Mouse (Mus musculus): ENCODE data around the gene Sdr39u1.

Gene Sdr39u1

DNA sequence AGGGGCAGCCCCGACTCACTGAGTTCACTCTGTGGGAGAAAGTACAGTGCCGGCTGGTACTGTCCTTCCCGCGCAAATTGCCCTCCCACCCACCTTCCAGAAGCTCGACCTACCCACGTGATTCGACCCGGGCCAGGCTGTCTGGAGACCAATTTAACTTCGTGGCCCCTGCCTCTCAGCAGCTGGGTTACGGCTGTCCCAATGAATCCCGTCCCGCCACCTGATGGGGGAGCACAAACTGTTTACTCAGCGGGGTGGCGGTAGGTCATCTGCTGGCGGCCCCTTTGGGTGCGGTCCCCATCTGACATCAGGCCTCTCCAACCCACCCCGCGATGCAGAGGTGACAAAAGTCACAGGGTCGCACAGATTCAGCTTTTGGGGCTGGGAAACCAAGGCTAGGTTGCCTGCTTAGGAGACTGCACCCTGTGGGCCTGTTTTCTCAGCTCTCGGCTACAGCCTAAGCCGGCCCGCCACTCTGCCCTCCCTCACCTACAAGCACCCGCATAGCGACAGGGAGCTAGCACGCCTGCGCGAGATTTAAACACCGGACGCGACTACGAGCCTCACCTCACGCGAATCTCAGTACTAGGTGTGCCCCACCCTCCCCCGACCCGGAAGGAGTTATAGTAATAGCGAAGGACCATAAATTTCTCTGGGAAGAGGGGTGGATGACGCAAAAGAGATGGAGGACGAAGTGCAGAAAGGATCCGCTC is at the start of gene Sdr39u1:
Gene Sdr39u1, minus strand, starts transcription at position 593 of the 713 bp plus-strand sequence.
- DNase-seq (ENCODE audit: low read depth, low spot score) = peak; percentile 92

DNA sequence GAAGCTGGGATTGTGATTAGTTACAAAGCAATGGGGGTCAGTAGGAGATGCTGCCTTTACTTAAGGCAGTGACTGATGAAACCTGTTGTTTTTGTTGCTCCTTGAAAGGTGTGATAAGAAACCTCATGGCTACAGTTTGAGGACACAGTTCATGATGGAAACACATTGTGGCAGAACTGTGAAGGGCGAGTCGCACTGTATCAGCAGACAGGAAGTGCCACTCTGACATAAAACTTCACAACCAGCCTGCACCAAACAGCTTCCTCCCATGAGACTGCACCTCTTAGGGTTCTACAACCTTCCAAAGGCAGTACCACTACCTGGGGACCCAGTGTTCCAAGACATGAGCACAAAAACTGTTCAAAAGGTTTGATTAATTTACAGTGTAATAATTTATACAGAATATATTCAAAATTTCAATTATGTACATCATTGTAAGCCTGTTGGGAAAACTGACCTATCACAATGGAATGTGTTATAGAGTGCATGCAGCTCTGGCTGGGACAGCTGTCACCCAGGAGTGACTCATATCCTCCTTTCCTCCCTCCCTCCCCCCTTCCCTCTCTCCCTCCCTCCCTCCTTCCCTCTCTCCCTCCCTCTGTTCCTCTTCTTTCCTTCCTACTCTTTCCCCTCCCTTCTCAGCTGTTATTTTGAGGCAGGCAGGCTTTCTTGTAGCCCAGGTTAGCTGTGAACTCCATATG is 46.3 kb upstream of the Sdr39u1 start:
- no peak for DNase-seq (ENCODE audit: low read depth, low spot score)

DNA sequence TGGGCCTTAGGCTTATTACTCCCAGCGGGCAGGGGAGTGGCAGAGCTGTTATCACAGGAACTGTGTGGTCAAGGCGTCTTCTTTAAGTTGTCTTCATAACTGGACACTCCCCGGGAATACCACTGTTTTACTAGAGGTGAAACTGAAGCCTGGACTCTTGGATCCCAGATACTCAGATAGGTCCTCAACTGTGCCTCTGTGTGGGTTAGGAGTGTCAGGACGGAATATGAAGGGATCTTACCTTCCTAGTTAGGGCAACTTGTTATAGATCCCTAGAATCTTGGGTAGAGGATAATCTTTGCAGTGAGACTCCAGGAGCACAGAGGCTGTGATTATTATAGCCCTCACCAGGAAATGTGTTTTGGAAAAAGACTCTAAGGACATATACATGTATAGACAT is 44.5 kb upstream of the Sdr39u1 start, which contains the start of gene Cma1:
Gene Cma1, minus strand, starts transcription at position 101 of the 400 bp plus-strand sequence.
- DNase-seq (ENCODE audit: low read depth, low spot score) = no peak

DNA sequence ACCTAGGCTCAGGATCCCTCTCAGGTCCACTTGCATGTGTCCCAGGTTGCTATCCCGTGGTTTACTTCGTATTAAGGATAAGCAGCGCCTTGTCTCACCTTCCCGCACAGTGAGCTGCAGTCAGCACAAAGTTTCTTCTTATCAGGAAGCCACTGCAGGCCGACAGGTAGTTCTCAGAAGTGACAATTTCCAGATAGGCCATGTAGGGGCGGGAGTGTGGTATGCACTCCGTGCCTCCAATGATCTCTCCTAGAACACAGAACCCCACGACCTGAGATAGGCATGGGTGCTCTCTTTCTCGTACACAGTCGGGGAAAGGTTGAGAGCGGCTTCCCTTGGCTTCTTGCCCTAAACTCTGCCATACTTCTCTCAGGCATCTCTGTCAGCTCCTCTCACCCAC is 43.5 kb upstream of the Sdr39u1 start:
- no peak for DNase-seq (ENCODE audit: low read depth, low spot score)

DNA sequence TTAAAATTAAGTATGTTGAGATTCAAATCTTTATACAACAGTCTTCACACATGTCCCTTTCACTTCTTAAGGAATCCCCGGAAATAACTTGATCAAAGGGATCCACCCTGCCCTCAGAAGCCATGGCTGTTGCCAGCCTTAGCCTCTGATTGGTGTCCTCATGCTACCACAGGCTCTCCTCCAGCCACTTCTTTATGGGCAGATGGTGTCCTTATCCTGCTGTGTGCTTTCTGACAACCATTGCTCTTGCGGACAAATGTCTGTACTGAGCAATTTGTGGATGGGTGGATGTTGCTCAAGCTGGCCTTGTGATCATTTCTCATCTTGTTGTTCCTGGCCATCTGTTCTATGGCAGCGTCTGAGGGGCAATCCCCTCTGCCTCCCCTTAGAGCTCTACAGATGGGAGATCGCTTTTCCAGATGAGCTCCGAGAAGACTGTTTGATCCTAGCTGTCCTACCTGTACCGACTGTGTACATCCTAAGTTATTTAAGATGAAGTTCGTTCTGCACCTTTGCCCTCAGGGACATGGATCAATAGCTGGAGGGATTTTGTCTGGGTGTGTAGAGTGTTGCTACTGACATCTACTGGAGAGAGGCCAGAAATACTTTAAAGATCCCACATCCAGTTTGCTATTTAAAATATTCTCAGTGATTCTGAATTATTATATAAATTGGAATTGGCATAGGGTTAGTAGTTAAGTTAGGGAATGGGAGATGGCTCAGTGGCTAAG is 40.1 kb upstream of the Sdr39u1 start:
- DNase-seq (ENCODE audit: low read depth, low spot score) = no peak

DNA sequence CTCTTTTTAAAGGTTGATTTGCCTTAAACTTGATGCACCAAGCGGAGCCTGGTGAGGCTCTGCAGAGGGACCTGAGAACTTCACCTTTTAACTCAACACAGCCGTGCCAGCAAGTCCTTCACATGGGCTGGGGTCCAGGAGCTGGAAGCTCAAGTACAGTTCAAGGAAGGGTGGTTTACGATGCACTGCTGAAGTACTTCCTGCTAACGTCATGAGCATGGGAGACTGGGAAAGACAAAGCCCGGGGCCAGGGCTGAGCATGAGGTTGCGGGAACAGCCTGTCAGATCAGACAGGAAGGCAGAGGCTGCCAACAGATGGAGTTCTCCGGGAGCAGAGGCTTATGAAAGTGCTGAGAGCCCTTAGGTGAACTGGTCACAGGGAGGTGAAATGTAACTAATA is 33.5 kb upstream of the Sdr39u1 start:
- DNase-seq (ENCODE audit: low read depth, low spot score) = no peak

DNA sequence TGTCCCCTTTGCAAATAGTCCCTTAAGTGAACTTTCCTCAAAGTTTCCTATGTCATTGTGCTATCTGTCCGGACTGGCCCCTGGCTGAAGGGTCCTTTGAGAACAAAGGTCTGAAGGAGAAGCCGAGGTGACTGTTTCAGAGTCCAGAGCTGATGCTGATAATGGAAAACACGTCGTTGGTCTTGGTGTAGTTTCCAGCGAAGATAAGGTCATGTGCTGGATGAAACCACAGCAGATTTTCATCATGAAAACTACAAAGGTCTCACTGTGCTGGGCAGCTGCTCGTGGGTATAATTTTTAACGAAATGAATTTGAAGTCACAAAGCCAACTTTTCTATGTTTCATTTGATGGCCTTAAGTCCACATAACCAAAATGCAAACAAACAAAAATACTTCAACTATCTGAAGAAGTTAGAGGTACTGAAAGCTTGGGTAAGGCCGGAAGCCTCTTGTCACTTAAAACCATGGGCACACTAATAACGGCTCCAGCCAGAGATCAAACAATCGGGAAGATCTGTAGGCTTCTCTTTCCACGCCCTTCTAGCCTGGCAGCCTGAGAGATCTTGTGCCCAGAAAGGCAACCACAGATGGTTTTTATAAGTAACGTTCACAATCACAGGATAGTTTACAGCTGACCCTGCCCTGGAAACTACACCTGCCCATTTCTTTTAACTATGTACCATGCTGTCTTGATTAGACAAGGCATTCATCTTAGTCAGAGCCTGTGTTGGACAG is 29.3 kb upstream of the Sdr39u1 start:
- no peak for DNase-seq (ENCODE audit: low read depth, low spot score)

DNA sequence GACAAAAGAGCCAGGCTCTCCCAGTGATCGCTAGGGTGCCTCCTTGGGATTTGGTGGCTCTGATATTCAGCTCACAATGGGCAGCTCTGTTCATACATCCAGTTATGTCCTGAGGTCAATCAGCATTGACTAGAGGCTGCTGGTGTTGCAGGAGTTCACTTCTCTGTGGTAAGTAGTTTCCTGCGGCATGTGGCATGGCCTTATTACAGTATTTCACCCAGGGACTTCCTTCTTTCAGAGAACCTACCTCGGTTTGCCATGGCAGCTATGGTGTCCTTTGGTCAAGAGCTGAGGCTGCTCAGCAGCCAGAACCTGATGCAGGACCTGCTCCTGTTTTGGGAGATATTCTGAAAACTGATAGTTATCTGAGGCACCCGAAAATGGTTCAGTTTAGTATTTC is 26.8 kb upstream of the Sdr39u1 start:
- no peak for DNase-seq (ENCODE audit: low read depth, low spot score)

DNA sequence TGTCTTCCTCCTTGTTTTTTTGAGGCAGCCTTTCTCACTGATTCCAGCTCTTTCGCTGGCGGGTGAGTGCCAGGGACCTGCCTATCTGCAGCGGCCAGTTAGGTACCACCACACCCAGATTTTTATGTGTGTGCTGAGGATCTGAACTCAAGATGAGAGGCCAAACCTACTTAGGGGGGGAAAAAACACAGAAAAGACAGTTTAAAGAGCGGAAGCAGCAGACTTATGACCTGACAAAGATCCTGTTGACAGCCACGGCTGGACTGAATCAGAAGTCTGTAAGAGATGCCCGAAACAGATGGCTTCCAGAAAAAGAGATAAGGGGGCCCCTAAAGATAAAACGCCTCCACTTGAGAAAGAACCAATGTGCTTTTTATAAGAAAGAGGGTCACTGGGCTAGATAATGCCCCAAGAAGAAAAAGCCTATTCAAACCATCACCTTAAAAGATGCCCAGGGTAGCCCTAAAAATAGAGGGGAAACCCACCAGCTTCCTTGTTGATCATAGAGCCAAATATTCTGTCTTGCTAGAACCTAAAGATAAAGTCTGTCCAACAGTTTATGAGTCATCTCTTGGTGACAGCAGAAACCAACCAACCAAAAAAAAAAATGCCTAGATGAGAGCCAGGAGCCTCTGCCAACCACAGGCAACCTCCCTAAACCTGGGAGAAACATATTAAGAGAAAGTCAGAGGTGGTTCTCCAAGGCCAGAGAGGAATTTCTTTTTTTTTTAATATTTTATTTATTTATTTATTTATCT is 22.6 kb upstream of the Sdr39u1 start:
- DNase-seq (ENCODE audit: low read depth, low spot score) = no peak

DNA sequence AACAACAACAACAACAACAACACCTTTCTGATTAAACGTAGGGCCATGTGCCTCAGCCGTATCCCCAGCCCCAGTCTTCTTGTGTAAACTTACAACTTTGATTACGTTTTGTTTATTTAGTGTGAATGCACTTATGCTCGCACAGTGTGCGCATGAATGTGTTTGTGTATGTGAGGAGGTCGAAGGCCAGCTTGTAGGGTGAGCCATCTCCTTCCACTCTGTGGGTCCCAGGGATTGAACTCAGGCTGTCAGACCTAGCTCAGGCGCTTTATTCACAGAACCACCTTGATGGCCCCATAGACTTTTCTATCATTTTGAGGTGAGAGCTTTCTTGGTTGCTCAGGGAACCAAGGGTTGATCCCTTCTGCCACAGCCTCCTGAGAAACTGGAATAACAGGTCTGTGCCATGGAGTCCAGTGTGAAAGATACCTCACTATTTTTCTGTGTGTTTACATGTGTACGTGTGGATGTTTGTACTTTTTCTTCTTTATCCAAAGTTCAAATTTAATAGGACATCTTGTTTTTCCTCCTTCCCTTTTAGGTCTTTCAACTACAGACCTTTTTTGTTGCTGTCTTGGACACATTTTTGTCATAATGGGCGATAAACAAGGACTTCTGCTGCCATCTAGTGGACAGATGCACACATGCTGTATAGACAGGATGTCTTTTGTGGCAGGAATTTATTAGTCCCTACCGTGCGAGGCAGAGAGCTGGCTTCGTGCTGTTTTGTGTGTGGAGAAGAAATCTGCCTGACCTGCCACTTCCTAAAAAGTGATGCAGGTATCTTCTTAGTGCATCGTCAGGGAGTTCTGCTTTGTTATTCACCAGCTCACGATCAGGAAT is 18.4 kb upstream of the Sdr39u1 start:
- DNase-seq (ENCODE audit: low read depth, low spot score) = peak; percentile 85

DNA sequence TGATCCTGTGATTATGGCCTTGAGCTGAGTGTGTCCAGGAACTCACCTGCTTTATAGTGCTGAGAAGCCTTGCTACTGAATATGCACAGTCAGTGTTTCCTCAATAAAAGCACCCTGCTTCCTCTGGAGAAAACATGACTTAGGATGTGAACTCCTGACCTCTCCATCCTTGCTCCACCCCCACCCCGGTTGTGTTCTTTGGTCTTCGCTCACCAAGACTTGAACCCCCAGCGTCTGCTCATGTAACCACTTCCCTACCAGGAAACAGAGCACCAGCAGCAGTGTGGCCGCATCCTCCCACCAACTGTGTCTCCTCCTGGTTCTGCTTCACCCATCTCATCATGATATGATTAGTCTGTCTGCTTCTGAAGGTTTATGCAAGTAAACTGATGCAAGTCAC is 13.3 kb upstream of the Sdr39u1 start:
- peak; percentile 49 for DNase-seq (ENCODE audit: low read depth, low spot score)

DNA sequence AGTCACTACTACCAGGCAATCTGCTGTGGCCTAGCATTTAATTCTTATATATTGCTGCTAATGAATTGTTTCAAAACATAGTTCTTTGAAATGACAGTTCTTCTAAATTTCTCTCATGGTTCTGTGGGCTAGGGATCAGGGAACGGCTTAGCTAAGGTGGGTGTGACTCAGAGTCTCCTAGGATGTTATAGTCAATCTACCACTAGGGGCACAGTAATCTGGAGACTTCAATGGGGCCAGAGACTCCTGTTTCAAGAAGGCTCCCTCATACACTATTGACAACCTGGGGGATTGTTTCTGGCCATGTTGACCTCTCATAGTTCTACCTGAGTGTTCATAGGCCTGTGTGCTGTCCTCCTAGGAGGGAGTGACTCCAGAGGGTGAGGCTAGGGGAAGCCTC is 5.4 kb upstream of the Sdr39u1 start:
- DNase-seq (ENCODE audit: low read depth, low spot score) = peak; percentile 43

DNA sequence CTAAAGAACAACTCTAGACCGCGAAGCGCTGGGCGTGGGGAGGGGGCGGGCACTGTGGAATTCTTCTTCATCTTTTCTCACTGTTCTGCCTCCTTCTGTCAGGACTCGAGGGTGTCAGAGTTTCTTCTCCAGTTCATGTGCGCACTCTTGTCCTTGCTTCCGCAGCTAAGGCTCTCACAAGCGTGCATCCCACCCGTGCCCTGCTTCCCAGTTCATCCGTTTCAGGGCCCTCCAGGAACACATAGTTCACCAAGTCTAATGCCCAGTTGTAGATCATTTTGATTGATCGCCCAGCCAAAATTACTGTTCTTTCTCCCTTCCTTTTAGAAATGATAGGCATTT is 292 bp upstream of the Sdr39u1 start:
- no peak for DNase-seq (ENCODE audit: low read depth, low spot score)

DNA sequence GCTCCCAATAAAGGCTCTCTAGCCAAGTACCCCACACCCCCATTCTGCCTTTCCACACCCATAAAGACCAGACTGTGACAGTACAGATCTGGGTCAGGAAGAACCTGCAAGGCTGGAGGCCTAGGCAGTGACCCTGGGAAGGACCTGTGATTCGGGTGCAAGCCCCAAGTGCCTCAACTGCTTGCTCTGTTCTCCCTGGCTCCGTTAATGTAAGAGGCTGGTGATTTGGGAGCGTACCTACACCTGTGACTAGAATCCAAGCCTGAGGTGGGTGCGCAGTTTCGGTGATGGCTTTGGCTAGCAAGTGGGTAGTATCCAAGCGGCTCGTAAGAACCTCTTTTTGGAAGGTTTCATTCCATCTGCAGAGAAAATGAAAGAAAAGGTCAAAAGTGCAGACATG is 1.1 kb downstream of the Sdr39u1 start:
- DNase-seq (ENCODE audit: low read depth, low spot score) = no peak

DNA sequence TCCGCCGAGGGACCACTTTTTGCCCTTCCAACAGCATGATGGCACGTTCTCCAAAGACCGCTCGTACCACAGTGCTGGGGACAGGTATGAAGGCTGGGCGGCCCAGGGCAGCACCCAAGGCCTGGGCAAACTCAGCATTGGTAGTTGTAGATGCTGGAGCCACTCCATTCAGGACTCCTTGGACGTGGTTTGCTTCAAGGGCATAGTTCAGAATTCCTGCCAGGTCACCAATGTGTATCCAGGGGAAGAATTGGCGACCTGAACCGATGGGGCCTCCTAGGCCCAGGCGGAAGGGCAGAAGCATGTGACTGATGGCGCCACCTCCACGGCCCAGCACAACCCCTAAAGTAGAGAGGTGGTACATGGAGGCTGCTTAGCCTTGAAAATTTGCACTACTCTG is 2.4 kb downstream of the Sdr39u1 start:
- no peak for DNase-seq (ENCODE audit: low read depth, low spot score)

DNA sequence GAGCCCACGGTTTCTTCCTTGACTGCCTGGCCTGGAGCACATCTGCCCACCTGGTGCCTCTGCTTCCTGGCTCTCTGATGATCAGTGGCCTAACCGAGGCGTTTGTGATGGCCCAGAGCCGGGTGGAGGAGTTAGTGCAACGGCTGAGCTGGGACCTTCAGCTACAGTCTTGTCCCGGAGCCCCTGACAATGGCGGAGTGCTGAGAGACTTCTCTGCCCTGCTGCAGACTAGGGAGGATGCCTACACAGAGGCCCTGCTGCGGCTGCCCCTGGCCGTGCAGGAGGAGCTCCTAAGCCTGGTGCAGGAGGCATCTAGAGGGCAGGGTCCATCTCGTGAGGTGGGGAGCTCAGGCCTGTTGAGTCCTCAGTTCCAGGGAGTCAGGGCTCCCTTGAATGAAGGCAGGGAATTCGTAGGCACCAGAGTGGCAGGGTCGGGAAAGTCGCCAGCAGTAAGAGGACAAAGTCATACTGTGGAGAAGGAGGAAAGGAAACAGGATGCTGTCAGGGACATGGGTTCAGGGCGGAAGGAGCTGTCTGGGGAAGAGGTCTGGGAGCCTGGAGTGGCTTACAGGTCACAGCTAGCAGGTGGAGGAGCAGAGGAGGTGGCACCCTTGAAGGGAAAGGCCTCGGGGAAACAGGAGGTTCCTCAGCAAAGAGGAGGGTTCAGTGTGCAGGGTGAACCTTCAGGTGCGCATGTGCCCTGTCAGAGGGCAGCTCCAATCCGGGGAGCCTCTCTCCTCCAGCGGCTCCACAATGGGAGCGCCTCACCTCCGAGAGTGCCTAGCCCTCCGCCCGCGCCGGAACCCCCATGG is 13.3 kb downstream of the Sdr39u1 start:
- DNase-seq (ENCODE audit: low read depth, low spot score) = no peak

DNA sequence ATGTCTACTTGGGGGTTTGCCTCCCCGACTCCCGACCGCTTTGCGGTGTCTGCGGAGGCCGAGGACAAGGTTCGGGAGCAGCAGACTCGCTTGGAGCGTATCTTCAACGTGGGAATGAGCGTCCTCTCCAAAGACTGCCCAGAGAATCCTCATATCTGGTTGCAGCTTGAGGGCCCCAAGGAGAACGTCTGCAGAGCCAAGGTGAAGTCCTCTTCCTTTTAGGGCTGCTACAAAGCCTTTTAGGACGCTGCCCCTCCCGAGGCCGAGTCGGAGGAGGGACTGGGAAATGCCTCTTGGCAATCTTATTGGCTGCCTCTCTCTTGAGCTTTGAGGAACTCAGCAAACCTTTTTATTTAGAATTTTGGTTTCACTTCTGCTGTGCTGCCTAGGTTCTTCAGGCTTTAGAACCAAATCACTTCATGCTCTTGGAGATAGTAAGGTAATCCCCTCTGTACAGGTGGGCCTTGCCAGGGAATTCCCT is 14.3 kb downstream of the Sdr39u1 start:
- no peak for DNase-seq (ENCODE audit: low read depth, low spot score)

DNA sequence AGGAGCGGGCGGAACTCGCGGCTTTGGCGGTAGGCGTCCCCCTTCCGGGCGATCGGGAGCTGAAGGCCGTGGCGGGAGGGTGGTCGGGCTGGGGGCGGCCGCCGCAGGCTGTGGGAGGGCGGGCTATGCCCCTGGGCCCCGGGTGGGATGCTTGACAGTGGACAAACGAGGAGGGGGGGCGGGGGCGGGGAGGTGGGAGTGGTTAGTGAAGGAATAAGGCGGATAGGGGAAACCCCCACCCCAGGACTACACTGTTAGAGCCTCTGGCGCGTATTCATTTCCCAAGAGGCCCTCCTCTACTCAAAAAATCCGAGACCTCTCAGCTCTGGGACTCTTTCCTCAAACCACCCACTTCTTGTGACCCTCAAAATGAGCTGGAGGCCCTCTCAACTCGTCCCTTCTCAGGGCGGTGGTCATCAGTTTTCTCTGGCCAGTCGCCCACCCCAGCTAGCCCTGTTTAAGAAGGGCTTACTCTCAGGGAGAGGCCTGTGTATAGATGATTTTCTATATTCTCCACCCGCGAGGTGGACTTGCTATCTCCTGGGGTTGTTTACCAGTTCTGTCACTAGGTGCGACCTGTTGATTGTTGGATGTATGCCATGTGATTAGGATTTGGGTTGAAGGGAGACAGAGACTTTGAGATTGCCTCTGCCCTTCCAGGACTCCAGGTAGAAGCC is 14.8 kb downstream of the Sdr39u1 start:
- DNase-seq (ENCODE audit: low read depth, low spot score) = no peak

DNA sequence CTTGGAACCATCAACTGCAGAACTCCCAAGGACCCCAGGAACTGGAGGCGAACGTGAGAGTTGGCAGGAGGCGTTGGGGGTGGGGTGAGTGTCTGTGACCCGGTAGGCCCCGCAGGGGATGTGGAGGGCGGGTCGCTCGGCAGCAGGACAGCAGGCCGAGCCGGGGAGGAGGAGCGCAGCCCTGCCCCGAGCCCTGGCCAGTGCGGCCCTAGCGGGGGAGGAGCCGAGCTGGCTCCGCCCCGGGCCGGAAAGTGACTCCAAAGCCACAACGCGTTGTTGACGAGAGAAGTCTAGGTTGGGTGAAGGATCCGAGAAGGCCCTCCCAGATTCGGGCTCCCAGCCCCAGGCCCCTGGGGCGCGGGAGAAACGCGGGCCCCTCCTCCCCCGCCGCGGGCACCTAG is 15.4 kb downstream of the Sdr39u1 start, which contains the start of gene Khnyn:
Gene Khnyn, plus strand, starts transcription at position 235 of the 401 bp plus-strand sequence.
- DNase-seq (ENCODE audit: low read depth, low spot score) = peak; percentile 89

Data from R1 (cell line).